Mouse (Mus musculus) limb, embryonic 10.5 days (tissue): ENCODE data around the gene Gm8369. TPM values are rescaled to one million over a fixed set of nuclear protein-coding genes. Genes with fewer than 3 reads are reported as not detected.
"Not testable (repeated sequence)": the region's sequence is repeated elsewhere in the genome, so short reads cannot be mapped to it uniquely, and the experiment has no call there.

ENCODE experiments used
- DNase-seq: peaks from one replicate; pipeline ENCODE4 v3.0.0-alpha.2; 2017; ENCODE audit warnings: low spot score
- H3K27ac ChIP-seq: fragments of 300-500 bp; sonication (generic); 2 replicates; pipeline ENCODE4 v1.5.1; 2016; ENCODE audit warnings: mild to moderate bottlenecking
- H3K27me3 ChIP-seq: fragments of 300-500 bp; sonication (generic); 2 replicates; pipeline ENCODE4 v1.6.1; 2016; ENCODE audit warnings: low read depth, mild to moderate bottlenecking; ENCODE audit not compliant: poor library complexity, severe bottlenecking
- H3K36me3 ChIP-seq: fragments of 300-500 bp; sonication (generic); 2 replicates; pipeline ENCODE4 v1.6.1; 2016; ENCODE audit warnings: mild to moderate bottlenecking, moderate library complexity
- H3K4me1 ChIP-seq: fragments of 300-500 bp; sonication (generic); 2 replicates; pipeline ENCODE4 v1.6.1; 2016
- H3K4me3 ChIP-seq: fragments of 300-500 bp; sonication (generic); 2 replicates; pipeline ENCODE4 v1.5.1; 2016; ENCODE audit warnings: mild to moderate bottlenecking, moderate library complexity
- H3K9me3 ChIP-seq: fragments of 300-500 bp; sonication (generic); replicated peaks from 2 replicates; pipeline ENCODE4 v1.6.1; 2016; ENCODE audit warnings: mild to moderate bottlenecking
- WGBS: fragments of 180-500 bp; shearing (Covaris S2); methylation state at CpG from one replicate; pipeline ENCODE4 v1.1.7; 2016; 5-methylcytosine and 5-hydroxymethylcytosine counted together
- polyA plus RNA-seq: library from polyadenylated mRNA; unstranded; fragments of >200 nt; fragmentation: Nextera tagmentation; extraction: Ambion mirVana; gene quantifications from 2 replicates; pipeline ENCODE4 v1.2.1, GENCODE M21; 2016

Gene Gm8369
- polyA plus RNA-seq, 1 experiment from 2014 or later, result not detected

- H3K4me3 ChIP-seq, result no peak overlapping the region
- no peaks in the 10 kb centered on the region for H3K27me3 ChIP-seq
- no peak overlapping the region for H3K27ac ChIP-seq
- no peaks in the 10 kb centered on the region for H3K9me3 ChIP-seq
- no peak for DNase-seq
- H3K36me3 ChIP-seq, result no peaks in the 10 kb centered on the region
- 90% methylated on average over 1 of the region's 1 CpGs for WGBS
- no peaks in the 10 kb centered on the region for H3K4me1 ChIP-seq
Measured at GRCm38 (mm10) chr19:11486599-11486998, 861 bp downstream of the Gm8369 start.

- Histone ChIP-seq H3K9me3 (no peaks in the 10 kb centered on the region), H3K27ac (no peak overlapping the region), H3K36me3 (no peaks in the 10 kb centered on the region), H3K4me3 (no peak overlapping the region), H3K27me3 (no peaks in the 10 kb centered on the region), H3K4me1 (no peaks in the 10 kb centered on the region)
- no peak for DNase-seq
- 84% methylated on average over 4 of the region's 4 CpGs for WGBS
Measured at GRCm38 (mm10) chr19:11491406-11492189, 5.9 kb downstream of the Gm8369 start.

GRCm38 (mm10) chr19:11492671-11493070 lies 6.9 kb downstream of the Gm8369 start:
- H3K4me3 ChIP-seq, result no peak overlapping the region
- DNase-seq, result no peak
- no peaks in the 10 kb centered on the region for H3K27me3 ChIP-seq
- no peak overlapping the region for H3K27ac ChIP-seq
- 78% methylated on average over 1 of the region's 1 CpGs for WGBS
- H3K4me1 ChIP-seq, result no peaks in the 10 kb centered on the region
- H3K36me3 ChIP-seq, result no peaks in the 10 kb centered on the region
- H3K9me3 ChIP-seq, result no peaks in the 10 kb centered on the region

GRCm38 (mm10) chr19:11494519-11494918 lies 8.8 kb downstream of the Gm8369 start:
- DNase-seq, result no peak
- no peaks in the 10 kb centered on the region for H3K9me3 ChIP-seq
- H3K4me1 ChIP-seq, result no peaks in the 10 kb centered on the region
- no peaks in the 10 kb centered on the region for H3K27me3 ChIP-seq
- H3K36me3 ChIP-seq, result no peaks in the 10 kb centered on the region
- no peak overlapping the region for H3K4me3 ChIP-seq
- 91% methylated on average over 3 of the region's 3 CpGs for WGBS
- no peak overlapping the region for H3K27ac ChIP-seq

GRCm38 (mm10) chr19:11496361-11496760 lies 10.6 kb downstream of the Gm8369 start:
- DNase-seq, result no peak
- no peak overlapping the region for H3K27ac ChIP-seq
- no peaks in the 10 kb centered on the region for H3K27me3 ChIP-seq
- H3K4me3 ChIP-seq, result no peak overlapping the region
- H3K36me3 ChIP-seq, result no peaks in the 10 kb centered on the region
- H3K9me3 ChIP-seq, result no peaks in the 10 kb centered on the region
- 84% methylated on average over 6 of the region's 6 CpGs for WGBS
- no peaks in the 10 kb centered on the region for H3K4me1 ChIP-seq

- not testable (repeated sequence) for DNase-seq, H3K27ac ChIP-seq, H3K4me1 ChIP-seq, H3K27me3 ChIP-seq, H3K4me3 ChIP-seq, H3K9me3 ChIP-seq, H3K36me3 ChIP-seq
- WGBS, result 79% methylated on average over 1 of the region's 1 CpGs
Measured at GRCm38 (mm10) chr19:11497300-11497699, 11.6 kb downstream of the Gm8369 start.

- Histone ChIP-seq H3K9me3 (no peaks in the 10 kb centered on the region), H3K27ac (no peak overlapping the region), H3K27me3 (no peaks in the 10 kb centered on the region), H3K4me1 (no peaks in the 10 kb centered on the region), H3K4me3 (no peak overlapping the region), H3K36me3 (no peaks in the 10 kb centered on the region)
- WGBS, result 98% methylated on average over 1 of the region's 1 CpGs
- no peak for DNase-seq
Measured at GRCm38 (mm10) chr19:11500796-11501195, 15.1 kb downstream of the Gm8369 start.

- 88% methylated on average over 4 of the region's 4 CpGs for WGBS
- Histone ChIP-seq H3K27me3 (no peaks in the 10 kb centered on the region), H3K9me3 (no peaks in the 10 kb centered on the region), H3K27ac (no peak overlapping the region), H3K4me1 (no peaks in the 10 kb centered on the region), H3K36me3 (no peaks in the 10 kb centered on the region), H3K4me3 (no peak overlapping the region)
- no peak for DNase-seq
Measured at GRCm38 (mm10) chr19:11501326-11501725, 15.6 kb downstream of the Gm8369 start.

GRCm38 (mm10) chr19:11504857-11505256 lies 19.1 kb downstream of the Gm8369 start:
- WGBS, result 85% methylated on average over 1 of the region's 1 CpGs
- Histone ChIP-seq H3K4me1 (no peaks in the 10 kb centered on the region), H3K4me3 (no peak overlapping the region), H3K36me3 (no peaks in the 10 kb centered on the region), H3K27ac (no peak overlapping the region), H3K9me3 (no peaks in the 10 kb centered on the region), H3K27me3 (no peaks in the 10 kb centered on the region)
- no peak for DNase-seq

- Histone ChIP-seq H3K27me3 (no peaks in the 10 kb centered on the region), H3K27ac (no peak overlapping the region), H3K4me3 (no peak overlapping the region), H3K36me3 (no peaks in the 10 kb centered on the region), H3K9me3 (no peaks in the 10 kb centered on the region), H3K4me1 (no peaks in the 10 kb centered on the region)
- DNase-seq, result no peak
- WGBS, result 81% methylated on average over 1 of the region's 1 CpGs
Measured at GRCm38 (mm10) chr19:11513458-11513857, 27.7 kb downstream of the Gm8369 start.

GRCm38 (mm10) chr19:11516246-11516645 lies 30.5 kb downstream of the Gm8369 start, which contains the start of gene Ms4a6b:
Gene Ms4a6b, plus strand, starts transcription at chr19:11516512.
- Histone ChIP-seq H3K27me3 (no peaks in the 10 kb centered on the region), H3K36me3 (no peaks in the 10 kb centered on the region), H3K4me1 (no peaks in the 10 kb centered on the region), H3K4me3 (no peak within 1 kb of the TSS), H3K27ac (no peak within 1 kb of the TSS), H3K9me3 (no peaks in the 10 kb centered on the region)
- DNase-seq, result no peak

GRCm38 (mm10) chr19:11516845-11517244 lies 31.1 kb downstream of the Gm8369 start:
- Histone ChIP-seq H3K36me3 (no peaks in the 10 kb centered on the region), H3K9me3 (no peaks in the 10 kb centered on the region), H3K27me3 (no peaks in the 10 kb centered on the region), H3K4me1 (no peaks in the 10 kb centered on the region), H3K4me3 (no peak overlapping the region), H3K27ac (no peak overlapping the region)
- WGBS, result 70% methylated on average over 4 of the region's 4 CpGs
- no peak for DNase-seq

- not testable (repeated sequence) for DNase-seq, H3K9me3 ChIP-seq
Measured at GRCm38 (mm10) chr19:11517373-11517772, 31.6 kb downstream of the Gm8369 start.

GRCm38 (mm10) chr19:11518356-11518755 lies 32.6 kb downstream of the Gm8369 start:
- not testable (repeated sequence) for H3K27me3 ChIP-seq, H3K36me3 ChIP-seq, H3K4me3 ChIP-seq, H3K9me3 ChIP-seq, H3K4me1 ChIP-seq, DNase-seq, H3K27ac ChIP-seq
- WGBS, result 93% methylated on average over 2 of the region's 2 CpGs

More at GRCm38 (mm10) chr19:11517373-11517772, 31.6 kb downstream of the Gm8369 start:
- not testable (repeated sequence) for H3K4me1 ChIP-seq, H3K27me3 ChIP-seq, H3K27ac ChIP-seq, H3K4me3 ChIP-seq, H3K36me3 ChIP-seq
- 46% methylated on average over 1 of the region's 1 CpGs for WGBS
